Mouse (Mus musculus) heart, postnatal 36 days (tissue): Measurements from ENCODE around the gene Pex19. TPM values are rescaled to one million over a fixed set of nuclear protein-coding genes. Genes with fewer than 3 reads are reported as not detected.

Experiments
- DNase-seq, 2 experiments: peaks; one replicate each; pipeline ENCODE4 v3.0.0; 2021 to 2022
- intact Hi-C: fragments of 180-260 bp; cut with DNase I; formaldehyde crosslinking; loops from one replicate; pipeline ENCODE4 v1.15.1; 2025
- total RNA-seq, 2 experiments: library from RNA; stranded (reverse); gene quantifications; 2 replicates each; pipeline ENCODE4 v1.2.3; 2021

Pex19 gene
- total RNA-seq, 2 experiments from 2014 or later = 125 to 136 TPM

DNA sequence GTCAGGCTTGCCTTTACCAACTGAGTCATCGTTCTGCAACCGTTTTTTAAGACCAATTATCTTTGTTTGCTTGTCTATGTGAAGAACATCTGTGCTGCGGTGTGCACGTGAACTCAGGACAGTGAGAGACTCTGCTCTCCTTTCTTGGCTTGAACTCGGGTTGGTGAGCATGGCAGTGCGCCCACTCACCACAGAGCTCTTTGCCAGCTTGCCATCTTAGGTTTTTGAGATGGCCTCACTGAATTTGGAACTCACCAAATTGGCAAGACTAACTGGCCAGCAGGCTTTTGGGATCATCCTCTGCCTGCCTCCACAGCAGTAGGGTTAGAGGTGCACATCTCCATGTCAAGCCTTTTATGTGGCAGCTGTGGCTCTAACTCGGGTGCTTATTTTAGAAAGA is 51.2 kb downstream of the Pex19 start:
- intact Hi-C loops = no loop called here
- no peak for DNase-seq

DNA sequence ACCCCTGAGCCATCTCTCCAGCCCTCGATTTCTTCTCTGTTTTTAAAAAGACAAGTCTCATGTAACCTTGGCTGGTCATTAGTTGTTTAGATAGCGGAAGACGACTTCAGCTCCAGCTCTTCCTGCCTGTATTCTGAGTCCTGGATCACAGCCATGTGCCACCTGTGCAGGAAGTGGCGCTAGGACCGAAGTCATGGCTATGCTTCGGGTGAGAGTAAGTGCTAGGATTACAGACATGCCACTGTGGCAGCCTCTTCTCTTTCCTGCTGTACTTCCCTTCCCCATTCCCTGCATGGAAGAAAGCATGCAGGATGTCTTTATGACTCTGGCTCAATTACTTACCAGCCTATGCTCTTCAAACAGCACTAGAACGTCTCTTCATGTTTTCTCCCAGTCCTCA is 52.5 kb downstream of the Pex19 start:
- intact Hi-C loops = no loop called here
- no peak for DNase-seq

DNA sequence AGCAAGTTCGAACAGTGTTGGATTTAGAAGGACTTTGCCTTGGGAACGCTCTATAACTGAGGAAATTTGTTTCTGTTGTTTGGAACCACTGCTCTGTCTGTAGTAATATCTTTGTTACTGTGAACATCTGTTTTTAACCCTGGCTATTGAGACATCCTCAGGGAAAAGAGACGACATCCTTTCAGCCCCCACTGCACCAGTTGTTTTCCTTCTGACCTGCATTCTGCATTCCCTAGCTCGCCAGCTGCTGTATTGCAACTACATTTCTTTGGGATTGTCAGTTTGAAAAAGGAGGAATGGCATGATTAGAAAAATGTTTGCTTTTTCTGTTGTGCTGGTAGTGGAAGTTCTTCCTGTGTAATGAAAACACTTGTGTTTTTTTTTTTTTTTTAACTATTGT is 54.3 kb downstream of the Pex19 start:
- intact Hi-C loops = loop anchor here (2.0 kb wide), 1 partner anchor 18 kb away; no protein-coding TSS in a partner anchor
- DNase-seq = no peak

DNA sequence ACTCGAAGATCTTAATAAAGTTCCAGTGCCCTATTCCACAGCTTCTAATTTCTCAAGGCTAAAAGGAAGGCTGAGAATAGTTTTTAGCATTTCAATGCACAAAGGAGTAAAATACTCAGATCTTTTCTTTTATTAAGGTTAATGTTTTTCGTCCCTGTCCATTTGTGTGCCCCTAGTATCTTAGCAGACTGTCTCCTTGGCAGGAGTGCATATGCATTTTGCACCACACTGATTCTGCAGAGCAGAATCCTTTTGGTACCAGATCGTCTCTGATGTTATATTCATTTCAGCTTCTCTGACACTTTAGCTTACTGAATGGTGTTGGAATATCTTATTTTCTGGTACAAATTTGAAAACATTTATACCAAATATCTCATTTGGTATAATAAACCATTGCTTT is 55.2 kb downstream of the Pex19 start:
- intact Hi-C loops = loop anchor here (2.0 kb wide), 1 partner anchor 17 kb away; no protein-coding TSS in a partner anchor
- no peak for DNase-seq

DNA sequence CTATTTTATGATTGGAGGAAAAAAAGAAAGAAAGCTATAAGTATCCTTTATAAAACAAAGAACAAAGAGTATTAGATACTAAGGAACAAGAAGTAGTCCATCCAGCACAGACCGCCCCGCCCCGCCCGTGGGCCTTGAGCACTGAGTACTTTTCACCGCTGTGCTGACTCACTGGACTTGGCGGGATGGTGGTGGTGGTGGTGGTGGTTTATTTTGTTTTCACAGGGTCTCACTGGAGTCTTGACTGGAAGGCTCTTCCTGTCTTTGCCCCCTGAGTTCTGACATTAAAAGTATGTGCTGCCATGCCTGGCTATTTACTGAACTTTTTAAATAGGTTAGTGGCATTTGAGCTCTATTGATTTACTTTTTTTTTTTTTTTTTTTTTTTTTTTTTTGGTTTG is 56.5 kb downstream of the Pex19 start:
- intact Hi-C loops = no loop called here
- DNase-seq = no peak

DNA sequence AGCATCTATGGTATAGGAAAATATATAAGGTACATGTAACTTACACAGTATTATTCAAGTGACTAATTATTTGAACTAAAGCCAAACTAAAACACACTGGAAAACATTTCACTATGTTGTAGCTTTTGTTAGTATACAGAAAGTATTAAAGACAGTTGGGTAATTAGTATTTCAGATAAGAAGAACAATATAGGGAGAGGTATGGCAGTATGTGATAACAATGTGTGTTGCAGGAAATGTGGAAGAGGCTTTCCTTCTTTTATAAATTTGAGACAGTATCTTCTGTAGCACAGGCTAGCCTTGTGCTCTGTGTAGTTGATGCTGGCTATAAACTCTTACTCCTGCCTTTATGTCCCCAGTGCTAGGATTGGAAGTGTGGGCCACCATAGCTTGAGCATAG is 57.4 kb downstream of the Pex19 start:
- intact Hi-C loops = no loop called here
- no peak for DNase-seq

Other genes starting within 250 kb of the Pex19 start
- gene Gm10521, start 231.1 kb upstream of the Pex19 start, total RNA-seq = under 1 TPM; 0.19 to 0.22 TPM
- gene Slamf6, start 209.2 kb upstream of the Pex19 start, total RNA-seq = under 1 TPM; 0.27 to 0.31 TPM
- 1 to 10 TPM; 2.3 to 3.1 TPM for gene Vangl2, start 98.3 kb upstream of the Pex19 start, total RNA-seq
- not detected for gene Nhlh1, start 69.2 kb upstream of the Pex19 start, total RNA-seq
- 100 to 1,000 TPM; 112 to 113 TPM for gene Copa, start 44.2 kb upstream of the Pex19 start, total RNA-seq
- gene Ncstn, start 44.0 kb upstream of the Pex19 start, total RNA-seq = 10 to 100 TPM; 45.5 to 50.1 TPM
- 100 to 1,000 TPM; 124 to 129 TPM for gene Dcaf8, start 21.3 kb downstream of the Pex19 start, total RNA-seq
- gene Pea15a, start 80.0 kb downstream of the Pex19 start, total RNA-seq = 10 to 100 TPM; 59.1 to 65.0 TPM
- gene Casq1, start 93.1 kb downstream of the Pex19 start, total RNA-seq = 1 to 10 TPM; 8.0 to 8.6 TPM
- not detected for gene Atp1a4, start 131.7 kb downstream of the Pex19 start, total RNA-seq
- 10 to 100 TPM; 10.9 to 12.4 TPM for gene Igsf8, start 134.9 kb downstream of the Pex19 start, total RNA-seq
- gene Atp1a2, start 171.3 kb downstream of the Pex19 start, total RNA-seq = 100 to 1,000 TPM; 604 to 624 TPM
- gene Kcnj9, start 202.6 kb downstream of the Pex19 start, total RNA-seq = not detected
- under 1 TPM; 0.05 to 0.11 TPM for gene Kcnj10, start 214.5 kb downstream of the Pex19 start, total RNA-seq
- 1 to 10 TPM; 4.4 to 4.8 TPM for gene Pigm, start 249.8 kb downstream of the Pex19 start, total RNA-seq